Mouse (Mus musculus) forebrain, postnatal 0 days (tissue): ENCODE data around the gene Ptprn2. TPM values are rescaled to one million over a fixed set of nuclear protein-coding genes. Genes with fewer than 3 reads are reported as not detected.

Source experiments
- ATAC-seq: fragments of 200-750 bp; cut with Nextera tagmentation; 2 replicates; pipeline ENCODE4 v1.8.0; 2017; ENCODE audit warnings: mild to moderate bottlenecking, moderate library complexity
- DNase-seq: peaks from one replicate; pipeline ENCODE4 v3.0.0-alpha.2; 2015
- H3K27ac ChIP-seq: fragments of 300-500 bp; sonication (generic); 2 replicates; pipeline ENCODE4 v1.5.1; 2014; ENCODE audit warnings: low read depth, mild to moderate bottlenecking, antibody characterized with exemption, low read length, moderate library complexity, mixed read lengths
- H3K27me3 ChIP-seq: fragments of 300-500 bp; sonication (generic); 2 replicates; pipeline ENCODE4 v1.6.1; 2014; ENCODE audit warnings: mild to moderate bottlenecking, low read length, mixed read lengths; ENCODE audit not compliant: insufficient read depth
- H3K36me3 ChIP-seq: fragments of 300-500 bp; sonication (generic); 2 replicates; pipeline ENCODE4 v1.6.1; 2014; ENCODE audit warnings: mild to moderate bottlenecking, moderate library complexity; ENCODE audit not compliant: insufficient read depth
- H3K4me1 ChIP-seq: fragments of 300-500 bp; sonication (generic); 2 replicates; pipeline ENCODE4 v1.6.1; 2014; ENCODE audit warnings: antibody characterized with exemption; ENCODE audit not compliant: insufficient read depth
- H3K4me2 ChIP-seq: fragments of 300-500 bp; sonication (generic); 2 replicates; pipeline ENCODE4 v1.6.1; 2014; ENCODE audit warnings: low read depth, mild to moderate bottlenecking, moderate library complexity
- H3K4me3 ChIP-seq: fragments of 300-500 bp; sonication (generic); 2 replicates; pipeline ENCODE4 v1.5.1; 2014; ENCODE audit warnings: low read depth, low read length, mixed read lengths
- H3K9ac ChIP-seq: fragments of 300-500 bp; sonication (generic); 2 replicates; pipeline ENCODE4 v1.6.1; 2014; ENCODE audit warnings: mild to moderate bottlenecking
- H3K9me3 ChIP-seq: fragments of 300-500 bp; sonication (generic); 2 replicates; pipeline ENCODE4 v1.6.1; 2016; ENCODE audit warnings: low read length
- CTCF ChIP-seq: sonication (generic); IDR thresholded peaks from 2 replicates; pipeline ENCODE4 v1.5.1; 2016; ENCODE audit warnings: antibody characterized with exemption, control low read depth, low read depth
- WGBS: fragments of 180-500 bp; shearing (Covaris S2); extraction: QIAGEN DNeasy Blood & Tissue Kit; methylation state at CpG from one replicate; pipeline ENCODE4 v1.1.7; 2014; 5-methylcytosine and 5-hydroxymethylcytosine counted together
- polyA plus RNA-seq: library from polyadenylated mRNA; unstranded; fragments of >200 nt; fragmentation: Nextera tagmentation; extraction: Ambion mirVana; gene quantifications from 2 replicates; pipeline ENCODE4 v1.2.1, GENCODE M21; 2015
- total RNA-seq: library from RNA; depleted of rRNA; stranded (reverse); fragments of >200 nt; gene quantifications from 2 replicates; pipeline ENCODE4 v1.2.3, GENCODE M21; 2014

The Ptprn2 gene
- total and polyA plus RNA-seq, 2 experiments from 2014 or later, result 15.9 to 91.1 TPM

DNA sequence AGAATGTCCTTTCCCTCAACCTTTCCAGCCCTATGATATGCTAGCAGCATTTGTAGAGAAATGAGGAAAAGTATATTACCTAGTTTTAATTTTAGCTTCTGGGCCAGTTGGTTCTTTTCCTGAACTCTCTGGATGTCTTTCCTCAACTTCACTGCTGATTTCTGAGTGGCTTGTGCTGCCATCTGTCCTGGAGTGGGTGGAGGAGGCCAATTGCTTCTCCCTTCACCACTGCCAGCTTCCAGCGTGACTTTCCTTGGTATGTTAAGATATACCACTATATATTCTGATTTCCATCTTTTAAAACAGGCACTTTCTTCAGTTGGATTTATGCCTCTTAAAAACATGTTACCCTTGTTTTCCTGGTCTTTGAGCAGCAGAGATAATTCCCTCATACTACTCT is 17.2 kb upstream of the Ptprn2 start:
- ATAC-seq (no peak), DNase-seq (no peak)
- Histone ChIP-seq H3K9me3 (no peaks in the 10 kb centered on the region), H3K27ac (no peak overlapping the region), H3K4me1 (no peaks in the 10 kb centered on the region), H3K36me3 (no peaks in the 10 kb centered on the region; the same call in 1 of the 2 replicates), H3K4me2 (no peak overlapping the region), H3K9ac (no peak overlapping the region), H3K27me3 (no peaks in the 10 kb centered on the region), H3K4me3 (no peak overlapping the region)
- no peak for TF ChIP-seq CTCF
- WGBS, result 81% methylated on average over 1 of the region's 1 CpGs

DNA sequence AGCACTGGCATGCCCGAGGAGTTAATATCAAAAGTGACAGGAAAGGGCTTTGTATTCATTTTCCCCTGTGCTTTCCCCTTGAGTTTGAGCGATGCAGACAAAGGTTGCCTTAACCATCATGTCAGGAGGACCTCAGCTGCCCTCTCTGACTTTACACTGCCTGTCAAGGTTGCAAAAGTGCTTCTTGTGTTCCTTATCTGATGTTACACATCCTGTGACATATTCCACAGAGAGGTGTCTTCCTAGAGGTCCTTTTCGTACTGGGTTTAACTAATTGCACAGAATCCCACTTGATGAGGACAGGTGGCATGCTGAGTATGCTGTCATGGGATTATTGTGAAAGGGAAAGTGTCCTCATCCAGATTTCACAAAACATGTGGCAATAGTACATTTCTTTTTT is 16.4 kb upstream of the Ptprn2 start:
- WGBS, result 79% methylated on average over 3 of the region's 3 CpGs
- Histone ChIP-seq H3K4me3 (no peak overlapping the region), H3K4me1 (no peaks in the 10 kb centered on the region), H3K27ac (no peak overlapping the region), H3K9ac (no peak overlapping the region), H3K4me2 (no peak overlapping the region), H3K27me3 (no peaks in the 10 kb centered on the region), H3K36me3 (no peaks in the 10 kb centered on the region), H3K9me3 (no peaks in the 10 kb centered on the region)
- no peak for ATAC-seq
- DNase-seq, result no peak
- TF ChIP-seq CTCF, result no peak

DNA sequence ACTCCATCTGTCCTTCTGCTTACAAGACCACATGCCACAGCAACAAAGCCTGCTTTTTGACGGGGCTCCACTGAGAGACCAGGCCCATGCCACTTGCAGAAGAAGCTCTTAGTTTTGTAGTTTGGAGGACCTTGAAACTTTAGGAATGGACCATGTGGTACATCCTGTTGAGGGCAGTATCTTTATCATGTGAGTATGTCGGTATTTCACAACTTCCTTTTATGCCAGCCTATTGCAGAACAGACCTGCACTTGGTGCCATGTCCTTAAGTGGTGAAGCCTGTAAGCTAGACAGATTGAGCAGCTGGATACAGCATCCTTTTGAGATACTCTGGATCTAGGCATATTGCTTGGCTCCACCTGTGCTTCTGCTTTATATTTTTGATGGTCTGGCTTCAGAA is 12.3 kb upstream of the Ptprn2 start:
- Histone ChIP-seq H3K4me2 (no peak overlapping the region), H3K4me3 (no peak overlapping the region), H3K9me3 (no peaks in the 10 kb centered on the region), H3K27ac (no peak overlapping the region), H3K4me1 (no peaks in the 10 kb centered on the region), H3K27me3 (no peaks in the 10 kb centered on the region), H3K36me3 (no peaks in the 10 kb centered on the region), H3K9ac (no peak overlapping the region)
- DNase-seq (no peak), ATAC-seq (no peak)
- WGBS, result 83% methylated on average over 2 of the region's 2 CpGs
- no peak for TF ChIP-seq CTCF

DNA sequence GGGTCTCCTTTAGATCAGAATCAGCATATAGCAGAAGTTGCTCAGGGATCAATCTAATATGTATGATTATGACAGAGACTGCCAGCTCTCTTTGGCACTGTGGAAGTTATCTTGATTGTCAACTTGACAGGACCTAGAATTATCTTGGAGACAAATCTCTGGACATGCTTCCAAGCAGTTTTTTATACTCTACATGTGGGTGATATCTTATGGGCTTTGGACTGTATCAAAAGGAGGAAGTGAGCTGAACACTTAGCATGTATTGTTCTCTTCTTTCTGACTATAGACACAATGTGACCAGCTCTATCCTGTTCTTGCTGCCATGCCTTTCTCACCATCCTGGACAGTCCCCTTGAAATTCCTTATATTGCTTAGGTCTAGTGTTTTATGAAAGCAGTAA is 11.8 kb upstream of the Ptprn2 start:
- no peak overlapping the region for H3K4me2 ChIP-seq
- no peak overlapping the region for H3K27ac ChIP-seq
- no peaks in the 10 kb centered on the region for H3K9me3 ChIP-seq
- ATAC-seq, result no peak
- H3K4me1 ChIP-seq, result no peaks in the 10 kb centered on the region
- no peak for TF ChIP-seq CTCF
- no peaks in the 10 kb centered on the region for H3K36me3 ChIP-seq
- H3K9ac ChIP-seq, result no peak overlapping the region
- DNase-seq, result no peak
- H3K4me3 ChIP-seq, result no peak overlapping the region
- no peaks in the 10 kb centered on the region for H3K27me3 ChIP-seq

DNA sequence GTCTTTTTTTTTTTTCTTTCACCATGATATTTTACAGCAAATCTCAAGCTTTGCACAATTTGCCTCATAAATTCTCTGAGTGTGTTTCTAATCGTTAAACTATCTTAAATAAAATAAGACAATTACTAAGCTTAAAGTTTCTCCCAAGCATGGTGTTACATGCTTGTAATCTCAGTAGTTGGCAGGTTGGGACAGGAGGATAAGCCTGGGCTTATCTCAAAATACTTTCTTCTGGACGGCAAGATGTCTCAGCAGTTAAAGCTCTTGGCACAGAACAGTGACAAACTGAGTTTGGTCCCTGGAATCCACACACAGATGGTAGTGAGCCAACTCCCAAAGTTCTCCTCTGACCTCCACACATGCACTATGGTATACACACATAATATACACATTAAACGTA is 10.8 kb upstream of the Ptprn2 start:
- TF ChIP-seq CTCF, result no peak
- H3K27me3 ChIP-seq, result no peaks in the 10 kb centered on the region
- no peak overlapping the region for H3K4me3 ChIP-seq
- H3K9ac ChIP-seq, result no peak overlapping the region
- WGBS, result 66% methylated on average over 3 of the region's 3 CpGs
- DNase-seq (no peak), ATAC-seq (no peak)
- H3K4me1 ChIP-seq, result no peaks in the 10 kb centered on the region
- H3K4me2 ChIP-seq, result no peak overlapping the region
- no peaks in the 10 kb centered on the region for H3K36me3 ChIP-seq
- no peak overlapping the region for H3K27ac ChIP-seq
- no peaks in the 10 kb centered on the region for H3K9me3 ChIP-seq

DNA sequence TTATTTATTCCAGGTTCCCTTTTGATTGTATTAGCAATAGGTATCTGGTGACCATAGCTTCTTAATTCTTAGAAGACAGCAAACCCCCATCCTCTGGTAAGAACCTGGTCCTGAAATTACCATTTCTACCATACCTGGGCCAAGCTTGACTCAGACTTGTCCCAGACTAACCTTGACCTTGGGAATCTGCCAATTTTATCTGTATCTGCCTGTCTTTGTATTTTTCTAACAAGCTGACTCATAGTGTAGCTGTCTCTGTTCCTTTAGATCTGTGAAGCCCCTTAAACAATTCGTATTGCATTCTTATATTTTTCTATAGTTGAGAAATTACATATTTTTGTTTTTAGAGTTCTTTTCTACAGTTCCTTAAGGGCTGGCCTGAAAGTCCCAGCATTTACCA is 6.7 kb upstream of the Ptprn2 start:
- Histone ChIP-seq H3K9ac (no peak overlapping the region), H3K9me3 (no peaks in the 10 kb centered on the region), H3K4me2 (no peak overlapping the region), H3K27me3 (no peaks in the 10 kb centered on the region), H3K27ac (no peak overlapping the region), H3K4me1 (no peaks in the 10 kb centered on the region), H3K4me3 (no peak overlapping the region), H3K36me3 (no peaks in the 10 kb centered on the region)
- no peak for TF ChIP-seq CTCF
- WGBS, result 69% methylated on average over 1 of the region's 1 CpGs
- DNase-seq (no peak), ATAC-seq (no peak)

DNA sequence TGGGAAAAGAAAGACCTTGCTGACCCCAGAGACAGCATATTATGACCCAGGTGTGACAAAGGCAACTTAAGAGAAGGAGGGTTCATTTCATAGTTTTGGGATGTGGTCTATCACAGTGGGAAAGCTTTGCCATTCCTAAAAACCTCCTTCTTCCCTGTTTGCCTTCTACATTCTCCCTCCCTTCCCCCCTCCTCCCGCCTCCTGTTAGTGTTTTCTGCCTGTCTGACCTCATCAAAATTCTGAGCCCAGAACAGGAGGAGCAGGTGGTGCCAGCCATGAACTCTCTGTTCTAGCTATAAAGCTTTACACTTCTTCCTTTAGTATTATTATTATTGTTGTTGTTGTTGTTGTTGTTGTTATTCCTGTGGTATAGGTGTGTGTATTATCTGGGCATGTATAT is 3.6 kb upstream of the Ptprn2 start:
- no peak overlapping the region for H3K27ac ChIP-seq
- ATAC-seq, result no peak
- 82% methylated on average over 1 of the region's 1 CpGs for WGBS
- TF ChIP-seq CTCF, result no peak
- no peak for DNase-seq
- H3K36me3 ChIP-seq, result no peaks in the 10 kb centered on the region
- no peaks in the 10 kb centered on the region for H3K27me3 ChIP-seq
- no peaks in the 10 kb centered on the region for H3K9me3 ChIP-seq
- H3K4me2 ChIP-seq, result no peak overlapping the region
- H3K4me3 ChIP-seq, result no peak overlapping the region
- peaks cover 9% of the 10 kb centered on the region; the same call in 1 of the 2 replicates for H3K4me1 ChIP-seq
- no peak overlapping the region for H3K9ac ChIP-seq

DNA sequence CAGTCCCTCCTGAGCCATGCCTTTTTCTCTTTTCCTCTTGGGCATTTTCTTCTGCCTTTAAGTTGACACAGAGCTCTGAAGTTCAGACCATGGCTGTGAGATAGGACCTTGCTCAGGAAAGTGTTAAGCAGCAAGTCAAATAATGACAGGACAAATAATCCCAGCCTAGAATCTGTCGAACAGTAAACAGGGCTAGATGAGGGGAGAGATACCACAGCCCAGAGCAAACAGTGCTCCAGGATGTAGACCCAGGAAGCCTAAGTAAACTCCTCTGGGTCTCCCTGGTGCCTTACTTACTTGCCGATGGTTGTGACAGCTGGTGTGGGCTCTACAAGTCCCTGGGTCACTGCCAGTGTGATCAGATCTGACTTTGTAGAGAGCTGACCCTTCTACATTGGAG is 1.9 kb upstream of the Ptprn2 start:
- no peak overlapping the region for H3K27ac ChIP-seq
- H3K36me3 ChIP-seq, result no peaks in the 10 kb centered on the region
- H3K4me3 ChIP-seq, result no peak overlapping the region
- no peak for TF ChIP-seq CTCF
- no peak overlapping the region for H3K4me2 ChIP-seq
- no peaks in the 10 kb centered on the region for H3K9me3 ChIP-seq
- H3K27me3 ChIP-seq, result no peaks in the 10 kb centered on the region
- no peak overlapping the region for H3K9ac ChIP-seq
- H3K4me1 ChIP-seq, result peaks cover 16% of the 10 kb centered on the region; the same call in 1 of the 2 replicates
- 66% methylated on average over 2 of the region's 2 CpGs for WGBS
- ATAC-seq (no peak), DNase-seq (no peak)
